In the genomic region with DNA sequence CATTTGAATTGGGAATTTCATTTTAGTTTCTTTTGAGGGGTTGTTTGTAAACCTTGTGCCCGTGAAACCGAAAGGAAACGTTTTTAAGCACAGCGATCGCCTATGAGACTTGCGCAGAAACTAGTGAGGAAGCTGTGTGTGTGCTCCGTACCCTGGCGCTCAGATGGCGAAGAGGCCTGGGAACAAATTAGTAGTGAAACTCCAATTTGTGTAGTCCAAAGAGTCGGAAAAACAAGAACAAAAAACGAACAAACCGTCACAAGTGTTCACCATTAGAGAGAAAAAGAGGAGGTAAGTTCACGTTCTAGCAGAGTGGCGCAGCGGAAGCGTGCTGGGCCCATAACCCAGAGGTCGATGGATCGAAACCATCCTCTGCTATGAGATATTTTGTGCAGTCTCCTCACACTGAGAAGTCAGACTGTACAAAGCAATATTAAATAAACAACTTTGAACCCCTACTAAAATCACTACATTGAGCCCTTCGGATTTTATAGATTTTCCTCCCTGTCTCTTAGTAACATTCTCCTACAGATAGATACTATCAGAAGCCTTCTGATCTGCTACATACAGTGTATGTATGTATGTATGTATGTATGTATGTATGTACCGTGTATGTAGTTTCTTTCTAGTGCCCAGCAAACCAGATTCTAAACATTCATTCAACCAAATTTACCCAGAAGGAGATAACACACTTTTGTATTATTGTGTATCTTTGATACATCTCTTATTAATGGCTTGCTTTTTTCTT, we compare ENCODE assay signal across 8 mouse cellular contexts. TPM values are rescaled to one million over a fixed set of nuclear protein-coding genes. Genes with fewer than 3 reads are reported as not detected.
A peak's percentile ranks its signal among the peaks of the same experiment; 100 is the strongest.
DNase-seq lines count a peak whose midpoint lies in the region; ATAC-seq and TF ChIP-seq lines count a peak whose summit lies in the region.

No protein-coding gene starts in this region.

- peak overlapping the region; percentile 62 for H3K4me3 ChIP-seq in embryonic facial prominence, embryonic 14.5 days (ENCODE audit: low read depth, low read length)
- peak overlapping the region; percentile 57 for H3K4me3 ChIP-seq in limb, embryonic 12.5 days (replicated peaks)
- peak overlapping the region; percentile 58 for H3K4me3 ChIP-seq in midbrain, embryonic 14.5 days (replicated peaks; ENCODE audit: low read depth, low read length)
- peak overlapping the region; percentile 66 for H3K4me3 ChIP-seq in spleen, adult 2 months (ENCODE audit: extremely low read depth, insufficient read depth, insufficient read length)

- peaks cover 8% of the 10 kb centered on the region for H3K27me3 ChIP-seq in embryonic facial prominence, embryonic 14.5 days (replicated peaks; ENCODE audit: control insufficient read depth, insufficient read depth, low read length)
- H3K27me3 ChIP-seq in limb, embryonic 12.5 days, result peaks cover 6% of the 10 kb centered on the region
- H3K27me3 ChIP-seq in midbrain, embryonic 14.5 days (ENCODE audit: control insufficient read depth, insufficient read depth, low read length), result peaks cover 10% of the 10 kb centered on the region
- H3K27me3 ChIP-seq in spleen, adult 2 months (ENCODE audit: control insufficient read depth, insufficient read depth, low read length), result no peaks in the 10 kb centered on the region; the same call in 1 of the 2 replicates

- ATAC-seq in embryonic facial prominence, embryonic 14.5 days (ENCODE audit: low read depth), result peak; percentile 96
- ATAC-seq in limb, embryonic 12.5 days (ENCODE audit: insufficient number of reproducible peaks, insufficient read depth, low FRiP score, low TSS enrichment, low read depth), result peak; percentile 86
- ATAC-seq in midbrain, embryonic 14.5 days (ENCODE audit: low FRiP score, low TSS enrichment), result peak; percentile 93

- peak overlapping the region; percentile 47 for H3K4me2 ChIP-seq in embryonic facial prominence, embryonic 14.5 days (ENCODE audit: low read depth, low read length)
- peak overlapping the region; percentile 42 for H3K4me2 ChIP-seq in limb, embryonic 12.5 days
- peak overlapping the region; percentile 51 for H3K4me2 ChIP-seq in midbrain, embryonic 14.5 days (ENCODE audit: low read length)

- H3K36me3 ChIP-seq in embryonic facial prominence, embryonic 14.5 days (ENCODE audit: control insufficient read depth, insufficient read depth, low read length), result no peaks in the 10 kb centered on the region
- no peaks in the 10 kb centered on the region for H3K36me3 ChIP-seq in limb, embryonic 12.5 days
- no peaks in the 10 kb centered on the region for H3K36me3 ChIP-seq in midbrain, embryonic 14.5 days (ENCODE audit: control insufficient read depth, insufficient read depth, low read length)
- no peaks in the 10 kb centered on the region for H3K36me3 ChIP-seq in spleen, adult 2 months (ENCODE audit: control insufficient read depth, insufficient read depth, low read length)

- peak overlapping the region; percentile 73 for H3K9ac ChIP-seq in embryonic facial prominence, embryonic 14.5 days (ENCODE audit: low read depth, low read length)
- H3K9ac ChIP-seq in limb, embryonic 12.5 days (replicated peaks), result peak overlapping the region; percentile 73
- H3K9ac ChIP-seq in midbrain, embryonic 14.5 days (replicated peaks; ENCODE audit: low read length), result peak overlapping the region; percentile 74

- no peaks in the 10 kb centered on the region for H3K9me3 ChIP-seq in embryonic facial prominence, embryonic 14.5 days (ENCODE audit: control insufficient read depth, low read length)
- H3K9me3 ChIP-seq in limb, embryonic 12.5 days, result no peaks in the 10 kb centered on the region
- no peaks in the 10 kb centered on the region for H3K9me3 ChIP-seq in midbrain, embryonic 14.5 days (ENCODE audit: control insufficient read depth, low read length)

- peak; percentile 91 for DNase-seq in 416B (ENCODE audit: low read depth)
- peak; percentile 71 to 76 for DNase-seq in adrenal gland, postnatal 36 days
- DNase-seq in embryonic facial prominence, embryonic 14.5 days (ENCODE audit: low spot score), result peak; percentile 87
- peak; percentile 86 for DNase-seq in heart, adult 8-10 months (ENCODE audit: low spot score)
- DNase-seq in kidney, adult 8-10 months, result peak; percentile 57 to 79
- DNase-seq in midbrain, embryonic 14.5 days, result peak; percentile 91
- DNase-seq in spleen, adult 2 months (ENCODE audit: low read depth in 1 of 2, low spot score in 2 of 2), result peak; percentile 67 to 82

- 3% methylated on average over 20 of the region's 20 CpGs for WGBS in embryonic facial prominence, embryonic 14.5 days
- 4% methylated on average over 20 of the region's 20 CpGs for WGBS in limb, embryonic 12.5 days
- 4% methylated on average over 20 of the region's 20 CpGs for WGBS in midbrain, embryonic 14.5 days
- 5% methylated on average over 20 of the region's 20 CpGs for WGBS in spleen, adult 2 months

- H3K27ac ChIP-seq in embryonic facial prominence, embryonic 14.5 days (replicated peaks; ENCODE audit: low read depth, low read length), result peak overlapping the region; percentile 90
- peak overlapping the region; percentile 92 for H3K27ac ChIP-seq in limb, embryonic 12.5 days
- H3K27ac ChIP-seq in midbrain, embryonic 14.5 days (replicated peaks; ENCODE audit: low read depth, low read length), result peak overlapping the region; percentile 84
- peak overlapping the region; percentile 92 for H3K27ac ChIP-seq in spleen, adult 2 months (ENCODE audit: insufficient read depth, low read length)

- TF ChIP-seq POLR2A in spleen, adult 2 months (IDR thresholded peaks at IDR 0.05; ENCODE audit: low read depth, low read length), result no peak

- no peak for TF ChIP-seq CTCF in spleen, adult 2 months (IDR thresholded peaks at IDR 0.05; ENCODE audit: extremely low read depth, insufficient read depth, insufficient read length, insufficient replicate concordance)

- H3K4me1 ChIP-seq in embryonic facial prominence, embryonic 14.5 days (ENCODE audit: control insufficient read depth, insufficient read depth, low read length), result no peaks in the 10 kb centered on the region
- no peaks in the 10 kb centered on the region for H3K4me1 ChIP-seq in limb, embryonic 12.5 days (replicated peaks)
- H3K4me1 ChIP-seq in midbrain, embryonic 14.5 days (ENCODE audit: control insufficient read depth, insufficient read depth, low read length), result no peaks in the 10 kb centered on the region
- H3K4me1 ChIP-seq in spleen, adult 2 months (ENCODE audit: control insufficient read depth, insufficient read depth, insufficient read length), result 0 out of 2 replicates have a peak, but pooled peaks cover 3% of the 10 kb centered on the region

RNA-seq across cellular contexts. Expression of gene Pom121l2, which starts 6.1 kb away (rescaled TPM):
- total RNA-seq in adrenal gland, postnatal 36 days (2021), result not detected
- 0.11 and 0.13 TPM in 2 replicates for polyA plus RNA-seq in embryonic facial prominence, embryonic 14.5 days (2014; fragmentation: Nextera tagmentation; extraction: Ambion mirVana)
- total RNA-seq in heart, adult 8-10 months (2022), result not detected
- polyA plus RNA-seq in limb, embryonic 12.5 days (2016; fragmentation: Nextera tagmentation; extraction: Ambion mirVana), result 0.30 and 0.32 TPM in 2 replicates
- not detected in 2 replicates for polyA plus RNA-seq in midbrain, embryonic 14.5 days (2014; fragmentation: Nextera tagmentation; extraction: Ambion mirVana)
- not detected in 2 replicates for polyA plus RNA-seq in spleen, adult 2 months (2012; rRNA removed)

RNA-seq across cellular contexts. Expression of gene Zfp184, which starts 30.0 kb away (rescaled TPM):
- total RNA-seq in adrenal gland, postnatal 36 days (2021), result 1 to 10 TPM; 1.5 to 1.6 TPM
- polyA plus RNA-seq in embryonic facial prominence, embryonic 14.5 days (2014; fragmentation: Nextera tagmentation; extraction: Ambion mirVana), result 7.6 and 8.9 TPM in 2 replicates
- total RNA-seq in heart, adult 8-10 months (2022), result 1 to 10 TPM in 1 of 4 experiments, under 1 TPM in 3; 0.46 to 1.0 (median 0.83) TPM
- 23.2 and 25.2 TPM in 2 replicates for polyA plus RNA-seq in limb, embryonic 12.5 days (2016; fragmentation: Nextera tagmentation; extraction: Ambion mirVana)
- polyA plus RNA-seq in midbrain, embryonic 14.5 days (2014; fragmentation: Nextera tagmentation; extraction: Ambion mirVana), result 16.8 and 18.2 TPM in 2 replicates
- polyA plus RNA-seq in spleen, adult 2 months (2012; rRNA removed), result 0.05 and 0.11 TPM in 2 replicates

RNA-seq across cellular contexts. Expression of gene Prss16, which starts 34.6 kb away (rescaled TPM):
- under 1 TPM in 1 of 2 experiments, not detected in 1; 0.53 TPM for total RNA-seq in adrenal gland, postnatal 36 days (2021)
- 0.70 and 0.83 TPM in 2 replicates for polyA plus RNA-seq in embryonic facial prominence, embryonic 14.5 days (2014; fragmentation: Nextera tagmentation; extraction: Ambion mirVana)
- total RNA-seq in heart, adult 8-10 months (2022), result under 1 TPM in 1 of 4 experiments, not detected in 3; 0.22 TPM
- polyA plus RNA-seq in limb, embryonic 12.5 days (2016; fragmentation: Nextera tagmentation; extraction: Ambion mirVana), result 1.2 TPM in 2 replicates
- polyA plus RNA-seq in midbrain, embryonic 14.5 days (2014; fragmentation: Nextera tagmentation; extraction: Ambion mirVana), result not detected in 2 replicates
- 0.99 and 1.1 TPM in 2 replicates for polyA plus RNA-seq in spleen, adult 2 months (2012; rRNA removed)

Comparison
In these comparisons a context has a peak if more than half of its experiments do, and no peak if none do; other contexts are left out.
1. Peak in every context shown above with its lines: DNase-seq, ATAC-seq, H3K4me3 ChIP-seq and H3K27ac ChIP-seq.